In the genomic region with DNA sequence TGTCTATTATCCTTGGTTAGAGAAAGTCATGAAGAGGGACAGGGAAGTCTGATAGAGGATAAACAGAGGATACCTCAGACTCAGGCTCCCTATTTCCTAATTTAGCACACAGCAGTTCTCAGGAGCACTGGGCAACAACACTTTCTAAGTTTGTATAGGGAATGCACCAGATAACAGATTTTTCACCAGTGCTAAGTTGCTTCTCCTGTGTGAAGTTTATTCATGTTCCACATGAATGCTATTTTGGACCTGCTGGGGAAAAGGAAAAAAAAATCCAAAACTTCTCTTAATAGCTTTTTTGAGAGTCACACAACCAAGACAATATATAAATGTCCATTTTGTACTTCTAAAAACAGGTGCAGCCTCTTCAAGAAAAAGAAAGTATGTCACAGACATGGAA, we compare ENCODE assay signal across 16 mouse cellular contexts.
"Had no signal": no experiment of that assay in that cellular context is flagged by ENCODE, and none has a peak within 500 bp of the region (broad histone marks: within the 10 kb centered on the region; RNA-seq: fewer than 3 reads in every experiment).

No protein-coding gene starts in this region.

- DNase-seq: cerebellum, adult 8-10 months; cerebellum, adult 9-10 months; cerebellum, adult 9-11 months; cerebellum, postnatal 10 days; cerebellum, postnatal 14 days; cerebellum, postnatal 25 days; cerebellum, postnatal 36 days; embryo, embryonic 11 days; gastrocnemius, adult 2 months; gastrocnemius, postnatal 10 days; gastrocnemius, postnatal 14 days; gastrocnemius, postnatal 25 days; gastrocnemius, postnatal 36 days; heart, adult 11 months; heart, adult 18-20 months; heart, adult 2 months had no signal
